Comparison of ENCODE assay signal across 23 mouse cellular contexts in the genomic region with DNA sequence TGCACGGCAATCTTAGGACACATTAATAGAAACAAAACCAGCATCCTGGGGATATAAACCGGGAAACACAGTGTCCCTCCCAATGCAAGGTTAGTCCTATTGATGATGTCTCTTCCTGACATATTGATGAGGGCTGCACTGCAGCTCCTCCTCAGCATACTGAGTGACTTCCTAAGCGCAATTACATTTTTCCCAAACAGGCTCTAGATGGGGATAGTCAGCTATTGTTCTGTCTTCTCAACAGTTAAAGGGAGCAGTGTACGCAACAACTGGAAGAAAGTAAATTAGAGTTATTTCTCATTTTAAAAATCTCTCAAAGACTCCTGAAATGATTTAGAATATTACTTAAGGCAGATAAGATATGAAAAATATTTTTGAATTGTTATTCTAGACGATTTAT.
A peak's percentile ranks its signal among the peaks of the same experiment; 100 is the strongest.
DNase-seq lines count a peak whose midpoint lies in the region; ATAC-seq and TF ChIP-seq lines count a peak whose summit lies in the region.
"Had no signal": no experiment of that assay in that cellular context is flagged by ENCODE, and none has a peak within 500 bp of the region (broad histone marks: within the 10 kb centered on the region; RNA-seq: fewer than 3 reads in every experiment).

No protein-coding gene starts in this region.

- no peak for ATAC-seq in hindbrain, embryonic 14.5 days (ENCODE audit: low FRiP score)
- no peak for ATAC-seq in hindbrain, embryonic 12.5 days (ENCODE audit: low FRiP score)
- ATAC-seq: CD4-positive, CD25-positive, alpha-beta regulatory T cell, adult 4 months; intestine, postnatal 0 days; liver, postnatal 0 days; Patski had no signal

- no peak overlapping the region for H3K9ac ChIP-seq in hindbrain, embryonic 14.5 days
- no peak overlapping the region for H3K9ac ChIP-seq in hindbrain, embryonic 12.5 days
- H3K9ac ChIP-seq: embryonic facial prominence, embryonic 12.5 days; heart, embryonic 15.5 days; kidney, embryonic 15.5 days; liver, postnatal 0 days had no signal

- peak; percentile 43 for TF ChIP-seq CTCF in left cerebral cortex, adult 2 months (IDR thresholded peaks at IDR 0.05)

- intact Hi-C loops in left cerebral cortex, adult 2 months (cut with DNase I): no loop called here
- intact Hi-C loops in left cerebral cortex, postnatal 10 days (cut with DNase I): no loop called here

- H3K36me3 ChIP-seq in hindbrain, embryonic 14.5 days (replicated peaks; ENCODE audit: control insufficient read depth, insufficient read depth): no peaks in the 10 kb centered on the region
- no peaks in the 10 kb centered on the region for H3K36me3 ChIP-seq in hindbrain, embryonic 12.5 days
- H3K36me3 ChIP-seq: embryonic facial prominence, embryonic 12.5 days; heart, embryonic 15.5 days; kidney, embryonic 15.5 days; limb, embryonic 10.5 days had no signal

- WGBS in hindbrain, embryonic 14.5 days: 65% methylated on average over 5 of the region's 5 CpGs
- WGBS in hindbrain, embryonic 12.5 days: 80% methylated on average over 5 of the region's 5 CpGs

- H3K4me2 ChIP-seq in hindbrain, embryonic 14.5 days (replicated peaks): no peak overlapping the region
- H3K4me2 ChIP-seq in hindbrain, embryonic 12.5 days (replicated peaks): no peak overlapping the region
- H3K4me2 ChIP-seq: embryonic facial prominence, embryonic 12.5 days; heart, embryonic 15.5 days; kidney, embryonic 15.5 days had no signal

- DNase-seq in embryo, embryonic 10.5 days (ENCODE audit: low spot score): peak; percentile 5
- no peak for DNase-seq in embryo, embryonic 11 days
- DNase-seq in hindbrain, embryonic 14.5 days (ENCODE audit: low spot score): peak; percentile 71
- no peak for DNase-seq in left cerebral cortex, adult 2 months (ENCODE audit: extremely low spot score in 1 of 2, low spot score in 2 of 2)
- DNase-seq in left cerebral cortex, postnatal 10 days (ENCODE audit: extremely low spot score in 1 of 2, low spot score in 2 of 2): no peak
- DNase-seq in brain, adult 2 months (ENCODE audit: low read depth, low spot score): peak; percentile 44
- no peak for DNase-seq in B cell, adult 2 months
- DNase-seq: adrenal gland, postnatal 14 days; cerebellum, adult 18-20 months; cerebellum, postnatal 36 days; gastrocnemius, postnatal 36 days; liver, postnatal 0 days; lung, postnatal 14 days; right cerebral cortex, postnatal 4 days had no signal

- H3K4me1 ChIP-seq in hindbrain, embryonic 14.5 days (replicated peaks; ENCODE audit: control insufficient read depth, insufficient read depth, low read length): no peaks in the 10 kb centered on the region
- H3K4me1 ChIP-seq in hindbrain, embryonic 12.5 days: no peaks in the 10 kb centered on the region
- H3K4me1 ChIP-seq: embryonic facial prominence, embryonic 12.5 days; heart, embryonic 15.5 days; kidney, embryonic 15.5 days; limb, embryonic 10.5 days; megakaryocyte, embryonic 14.5 days had no signal

- H3K9me3 ChIP-seq in hindbrain, embryonic 14.5 days (ENCODE audit: control insufficient read depth, low read length): no peaks in the 10 kb centered on the region
- no peaks in the 10 kb centered on the region for H3K9me3 ChIP-seq in hindbrain, embryonic 12.5 days (replicated peaks)
- H3K9me3 ChIP-seq: embryonic facial prominence, embryonic 12.5 days; heart, embryonic 15.5 days; kidney, embryonic 15.5 days; limb, embryonic 10.5 days had no signal

- H3K27me3 ChIP-seq in hindbrain, embryonic 14.5 days (ENCODE audit: control insufficient read depth, insufficient read depth, low read length): no peaks in the 10 kb centered on the region
- H3K27me3 ChIP-seq in hindbrain, embryonic 12.5 days: no peaks in the 10 kb centered on the region
- H3K27me3 ChIP-seq: embryonic facial prominence, embryonic 12.5 days; heart, embryonic 15.5 days; kidney, embryonic 15.5 days; megakaryocyte, embryonic 14.5 days had no signal

- no peak overlapping the region for H3K27ac ChIP-seq in hindbrain, embryonic 14.5 days
- no peak overlapping the region for H3K27ac ChIP-seq in hindbrain, embryonic 12.5 days
- no peak overlapping the region for H3K27ac ChIP-seq in left cerebral cortex, adult 2 months
- H3K27ac ChIP-seq: embryonic facial prominence, embryonic 12.5 days; heart, embryonic 15.5 days; kidney, embryonic 15.5 days; limb, embryonic 10.5 days had no signal

- no peak overlapping the region for H3K4me3 ChIP-seq in hindbrain, embryonic 14.5 days (replicated peaks; ENCODE audit: low read length)
- H3K4me3 ChIP-seq in hindbrain, embryonic 12.5 days: no peak overlapping the region
- H3K4me3 ChIP-seq in left cerebral cortex, adult 2 months: no peak overlapping the region
- H3K4me3 ChIP-seq: embryonic facial prominence, embryonic 12.5 days; heart, embryonic 15.5 days; kidney, embryonic 15.5 days; limb, embryonic 10.5 days; megakaryocyte, embryonic 14.5 days had no signal

Comparison
In these comparisons a context has a peak if more than half of its experiments do, and no peak if none do; other contexts are left out.
1. DNase-seq: peak in embryo, embryonic 10.5 days (single experiment), hindbrain, embryonic 14.5 days (single experiment) and brain, adult 2 months (single experiment); none in embryo, embryonic 11 days (single experiment), left cerebral cortex, adult 2 months (0 of 2), left cerebral cortex, postnatal 10 days (0 of 2) and B cell, adult 2 months (0 of 2).